Mouse (Mus musculus) ovary, adult 18-20 months (tissue): Measurements from ENCODE around the gene Imp4.
A peak's percentile ranks its signal among the peaks of the same experiment; 100 is the strongest.

Experiments used
- DNase-seq: peaks from one replicate; pipeline ENCODE4 v3.0.0; 2022; ENCODE audit warnings: low spot score, mixed read lengths

Imp4 gene

DNA sequence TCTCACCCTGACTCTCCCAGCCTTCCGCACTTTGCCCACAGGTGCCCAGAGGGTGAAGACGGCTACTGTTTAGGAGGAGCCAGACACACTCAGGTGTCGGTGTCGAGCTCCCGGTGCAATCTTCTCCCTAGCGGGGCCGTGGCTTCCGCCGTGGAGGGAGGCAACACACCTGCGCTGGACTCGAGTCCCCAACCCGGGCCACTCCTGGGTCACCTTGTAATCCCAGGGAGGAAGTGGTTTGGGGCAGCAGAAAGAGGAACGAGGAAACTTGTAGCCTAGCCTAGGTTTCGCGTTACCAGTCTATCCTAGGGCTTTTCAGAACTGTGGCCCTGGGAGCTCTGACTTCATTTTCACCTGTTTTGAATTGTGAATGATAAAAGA is 20.4 kb downstream of the Imp4 start:
- no peak for DNase-seq

GRCm38 (mm10) chr1:34462766-34463165 is 23.1 kb downstream of the Imp4 start:
- DNase-seq, result no peak

DNA sequence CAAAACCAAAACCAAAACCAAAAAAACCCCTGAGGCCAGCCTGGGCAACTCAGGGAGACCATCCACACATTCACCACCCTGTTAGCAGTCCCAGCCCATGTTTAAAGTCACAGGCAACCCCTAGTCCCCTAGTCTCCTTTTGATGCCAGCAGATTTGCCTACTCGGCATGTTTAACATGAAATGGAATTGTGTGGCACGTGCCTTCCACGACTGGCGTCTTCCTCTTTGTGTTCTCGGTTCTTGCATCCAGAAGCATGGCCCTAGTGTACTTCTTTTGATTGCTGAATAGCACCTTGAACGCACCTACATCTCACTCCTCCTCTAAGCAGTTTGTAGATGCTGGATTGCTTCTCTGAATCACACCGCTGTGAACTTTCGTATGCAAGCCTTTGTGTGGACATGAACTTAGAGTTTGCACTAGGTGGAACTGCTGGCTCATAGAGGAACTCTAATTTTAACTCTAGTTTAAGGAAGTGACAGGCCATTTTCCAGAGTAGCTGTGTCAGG is 24.7 kb downstream of the Imp4 start:
- no peak for DNase-seq

GRCm38 (mm10) chr1:34465445-34465844 is 25.8 kb downstream of the Imp4 start:
- DNase-seq, result no peak

DNA sequence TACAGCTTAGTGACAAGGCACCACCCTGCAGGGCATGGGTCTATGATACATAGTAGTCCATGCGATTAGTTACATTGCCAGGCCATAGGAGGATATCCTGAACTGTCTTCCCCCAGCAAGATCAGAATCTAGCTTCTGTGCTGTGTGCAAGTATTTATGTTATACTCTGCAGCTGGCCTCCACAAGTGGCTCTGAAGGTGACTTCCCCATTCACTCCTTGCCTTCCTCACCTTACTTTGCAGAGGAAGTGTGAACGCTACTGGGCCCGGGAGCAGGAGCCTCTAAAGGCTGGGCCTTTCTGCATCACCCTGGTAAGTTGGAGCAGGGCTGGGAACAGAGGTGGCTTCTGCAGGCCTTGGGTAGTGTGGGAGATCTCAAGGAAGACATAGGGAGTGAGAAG is 28.4 kb downstream of the Imp4 start:
- no peak for DNase-seq

GRCm38 (mm10) chr1:34468500-34468899 is 28.8 kb downstream of the Imp4 start:
- DNase-seq, result no peak

- DNase-seq, result no peak
These were observed 30.1 kb downstream of the Imp4 start for GRCm38 (mm10) chr1:34469801-34470200.

GRCm38 (mm10) chr1:34472427-34473300 is 33.0 kb downstream of the Imp4 start:
- DNase-seq, result peak; percentile 23

GRCm38 (mm10) chr1:34478891-34479655 is 39.4 kb downstream of the Imp4 start:
- DNase-seq, result no peak

GRCm38 (mm10) chr1:34480801-34481200 is 41.1 kb downstream of the Imp4 start:
- DNase-seq, result no peak

DNA sequence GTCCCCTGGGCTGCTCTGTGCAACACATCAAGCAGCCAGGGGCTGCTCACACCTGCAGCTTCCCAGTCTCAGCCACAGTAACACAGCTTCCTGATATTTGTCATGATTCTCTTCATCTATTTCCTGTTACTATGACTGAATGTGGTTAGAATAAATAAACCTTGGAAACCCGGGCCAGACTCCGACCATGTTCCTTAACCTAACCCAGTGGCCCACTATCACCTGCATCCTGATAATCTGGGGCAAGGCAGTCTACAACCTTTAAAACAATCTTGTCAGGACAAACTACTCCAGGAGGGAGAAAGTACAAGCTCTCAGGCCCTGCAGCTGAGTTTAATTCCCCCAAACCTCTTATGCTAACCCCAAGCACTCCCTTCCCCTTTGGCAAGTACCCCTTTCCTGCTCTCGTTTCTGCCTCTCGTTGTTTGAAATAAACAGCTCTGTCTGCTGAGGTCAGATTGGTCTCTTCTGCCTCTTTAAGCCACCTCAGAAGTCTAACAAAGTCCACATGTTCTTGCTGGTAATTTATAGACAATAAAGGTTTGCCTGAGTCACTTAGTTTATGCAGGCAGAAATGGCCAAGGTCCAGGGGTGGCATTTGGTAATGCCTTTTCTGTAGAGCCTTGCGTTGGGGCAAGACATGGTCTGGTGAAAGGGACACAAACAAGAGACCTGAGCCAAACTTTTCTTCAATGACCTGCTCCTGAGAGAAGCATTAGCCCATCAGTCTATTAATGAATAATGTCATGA is 42.4 kb downstream of the Imp4 start:
- no peak for DNase-seq

DNA sequence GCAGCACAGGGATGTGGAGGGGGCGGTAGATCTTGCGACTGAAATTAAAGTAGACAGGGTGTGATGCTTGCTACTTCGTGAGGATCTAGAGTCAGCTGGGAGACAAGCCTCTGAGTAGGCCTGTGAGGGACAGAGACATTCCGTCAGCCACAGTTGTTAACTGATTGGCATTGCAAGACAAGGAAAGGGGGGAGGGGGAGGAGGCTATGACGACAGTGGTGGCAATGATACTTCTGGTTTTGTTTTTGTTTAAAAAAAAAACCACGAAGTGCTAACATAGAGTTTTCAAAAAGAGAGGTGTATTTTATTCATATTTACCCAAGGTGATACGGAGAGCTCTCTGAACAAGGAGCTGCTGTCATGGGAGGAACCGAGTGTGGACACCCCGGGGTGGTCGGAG is 44.8 kb downstream of the Imp4 start:
- no peak for DNase-seq

- no peak for DNase-seq
These were observed 46.0 kb downstream of the Imp4 start for GRCm38 (mm10) chr1:34485461-34486188.

GRCm38 (mm10) chr1:34487383-34487782 is 47.7 kb downstream of the Imp4 start:
- no peak for DNase-seq

DNA sequence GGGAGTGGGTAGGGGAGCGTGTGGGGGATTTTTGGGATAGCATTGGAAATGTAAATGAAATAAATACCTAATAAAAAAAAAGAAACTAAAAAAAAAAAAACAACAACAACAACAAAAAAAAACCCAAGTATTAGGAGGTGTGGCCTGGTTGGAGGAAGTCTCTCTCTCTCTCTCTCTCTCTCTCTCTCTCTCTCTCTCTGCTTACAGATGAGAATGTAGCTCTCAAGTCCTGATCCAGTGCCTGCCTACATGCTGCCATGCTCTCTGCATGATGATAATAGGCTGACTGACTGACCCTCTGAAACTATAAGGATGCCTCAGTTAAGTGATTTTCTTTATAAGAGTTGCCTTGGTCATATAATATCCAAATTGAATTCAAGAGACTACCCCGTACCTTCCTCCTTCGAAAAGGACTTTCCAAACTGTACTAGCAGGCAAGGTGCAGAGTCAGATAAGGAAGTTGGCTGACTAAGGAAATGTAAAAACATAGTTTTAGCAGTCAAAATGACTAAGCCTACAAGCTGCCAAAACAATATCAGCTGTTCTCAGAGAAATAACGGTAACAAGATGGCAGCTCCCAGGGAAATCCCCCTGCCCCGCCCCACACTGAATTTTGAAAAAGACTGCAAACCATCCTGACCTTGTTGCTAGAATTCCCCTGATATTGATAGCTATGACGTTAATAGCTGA is 50.3 kb downstream of the Imp4 start:
- no peak for DNase-seq

DNA sequence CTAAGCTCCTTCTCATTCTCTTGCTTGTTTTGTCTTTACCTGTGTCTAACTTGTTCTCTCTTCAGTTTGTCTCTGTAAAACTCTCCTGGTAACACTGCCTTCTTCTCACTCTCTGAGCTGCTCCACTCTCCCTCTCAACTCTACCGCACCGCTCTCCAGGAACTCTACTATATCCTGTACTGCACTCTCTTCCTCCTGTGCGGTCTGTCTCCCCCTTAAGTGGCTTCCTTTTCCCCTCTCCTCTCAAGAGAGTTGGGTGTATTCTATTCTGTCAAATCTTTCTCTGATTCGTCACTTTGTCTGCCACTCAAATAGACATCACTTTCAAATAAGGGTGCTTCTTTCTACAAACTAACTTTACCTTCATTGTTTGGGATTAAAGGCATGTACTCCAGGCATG is 51.8 kb downstream of the Imp4 start:
- DNase-seq, result no peak
